Mouse (Mus musculus): Measurements from ENCODE around the gene Selplg.
"Not testable (repeated sequence)": the region's sequence is repeated elsewhere in the genome, so short reads cannot be mapped to it uniquely, and the experiment has no call there.

Selplg gene

DNA sequence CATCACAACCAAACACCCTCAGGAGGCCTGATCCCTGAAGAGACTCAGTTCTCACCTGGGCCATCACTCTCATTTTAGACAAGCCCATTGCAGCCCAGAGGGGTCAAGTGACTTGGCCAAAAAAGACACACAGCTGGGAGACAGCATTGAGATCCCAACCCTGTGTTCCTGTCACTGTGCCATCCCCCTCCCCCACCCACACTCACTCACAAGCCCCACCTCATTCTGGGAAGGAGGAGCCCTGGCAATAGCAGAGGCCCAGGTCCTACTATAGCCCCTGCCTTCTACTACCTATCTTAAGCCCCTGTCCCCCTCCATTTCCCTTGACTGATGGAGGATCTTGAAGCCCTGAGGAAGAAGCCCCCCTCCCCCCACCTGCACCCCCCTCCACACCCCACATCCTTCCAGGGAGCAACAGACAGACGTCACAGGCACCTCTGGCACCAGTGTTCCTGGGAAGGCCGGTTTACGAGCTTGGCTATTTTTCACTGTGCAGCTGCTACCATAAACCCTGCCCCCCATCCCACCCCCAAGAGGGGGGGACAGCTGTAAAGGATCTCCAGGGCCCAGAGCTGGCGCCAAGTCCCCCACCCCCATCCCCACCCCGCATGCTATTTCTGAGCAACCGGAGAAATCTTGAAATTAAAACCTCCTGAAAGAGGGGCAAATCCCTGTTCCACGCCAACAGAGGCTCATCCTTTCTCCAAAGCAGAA is 43.2 kb downstream of the Selplg start:
- DNase-seq = peak; percentile 33

DNA sequence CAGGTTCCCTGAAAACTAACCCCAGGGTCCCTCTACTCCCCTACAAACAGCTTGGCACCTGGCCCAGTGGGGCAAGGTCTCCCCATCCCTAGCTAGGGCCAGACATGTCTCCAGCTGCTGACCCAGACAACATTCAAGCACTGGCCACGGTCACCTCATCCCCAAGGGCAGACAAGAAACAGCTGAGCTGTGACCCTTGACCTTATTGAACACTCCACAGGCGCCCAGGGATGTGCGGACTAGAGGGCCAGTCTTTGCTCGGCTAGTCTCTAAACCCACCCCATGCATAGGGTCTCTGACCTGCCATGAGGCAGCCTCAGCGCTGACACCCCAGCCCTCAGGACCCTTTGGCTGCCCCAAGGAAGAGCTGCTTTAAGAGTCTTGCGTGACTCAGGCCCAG is 43.8 kb downstream of the Selplg start:
- no peak for DNase-seq

DNA sequence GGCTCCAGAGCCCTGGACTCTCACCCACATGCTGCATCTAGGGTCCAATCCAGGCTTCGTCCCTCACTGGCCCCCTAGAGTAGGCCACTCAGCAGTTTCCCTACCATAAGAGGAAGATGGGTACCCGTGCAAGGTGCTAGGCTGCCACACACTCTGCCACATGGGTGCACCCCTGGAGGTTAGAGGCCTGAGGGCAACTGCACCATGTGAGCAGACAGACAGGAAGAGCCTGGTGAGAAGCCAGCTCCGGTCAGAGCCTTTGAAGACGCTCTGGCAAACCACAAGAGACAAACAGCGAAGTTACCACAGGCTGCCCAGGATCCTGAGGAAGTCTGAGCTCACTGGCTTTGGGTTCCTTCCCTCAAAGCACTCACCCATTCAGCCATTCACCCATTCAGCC is 45.5 kb downstream of the Selplg start:
- no peak for DNase-seq

DNA sequence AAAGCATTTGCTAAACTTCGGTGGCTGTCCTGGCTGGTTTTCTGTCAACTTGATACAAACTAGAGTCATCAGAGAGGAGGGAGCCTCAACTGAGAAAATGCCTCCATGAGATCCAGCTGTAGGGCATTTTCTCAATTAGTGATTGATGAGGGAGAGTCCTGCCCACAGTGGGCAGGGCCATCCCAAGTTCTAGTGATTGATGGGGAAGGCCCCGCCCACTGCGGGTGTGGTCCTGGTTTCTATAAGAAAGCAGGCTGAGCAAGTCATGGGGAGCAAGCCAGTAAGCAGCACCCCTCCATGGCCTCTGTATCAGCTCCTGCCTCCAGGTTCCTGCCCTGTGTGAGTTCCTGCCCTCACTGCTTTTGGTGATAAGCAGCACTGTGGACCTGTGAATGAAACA is 48.3 kb downstream of the Selplg start:
- not testable (repeated sequence) for DNase-seq

DNA sequence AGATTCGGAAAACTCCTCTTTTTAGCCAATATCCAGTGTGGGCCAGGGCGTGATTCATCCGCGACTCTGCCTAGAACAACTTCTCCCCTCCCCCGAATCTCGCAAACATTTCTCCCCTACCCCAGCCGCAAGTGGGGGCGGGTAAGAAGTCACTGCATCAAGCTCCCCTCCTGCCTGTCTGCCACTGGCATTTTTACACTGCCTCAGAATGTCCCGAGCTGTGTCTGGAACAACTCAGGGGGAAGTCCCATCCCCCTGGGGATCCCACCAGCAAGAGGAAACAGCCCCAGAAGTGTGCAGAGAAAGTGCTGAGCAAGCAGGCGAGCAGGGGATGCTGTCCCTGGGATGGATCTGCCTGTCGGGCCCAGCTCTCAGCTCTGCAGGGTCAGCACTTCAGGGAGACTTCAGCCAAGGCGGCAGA is 48.9 kb downstream of the Selplg start:
- DNase-seq = peak; percentile 32

DNA sequence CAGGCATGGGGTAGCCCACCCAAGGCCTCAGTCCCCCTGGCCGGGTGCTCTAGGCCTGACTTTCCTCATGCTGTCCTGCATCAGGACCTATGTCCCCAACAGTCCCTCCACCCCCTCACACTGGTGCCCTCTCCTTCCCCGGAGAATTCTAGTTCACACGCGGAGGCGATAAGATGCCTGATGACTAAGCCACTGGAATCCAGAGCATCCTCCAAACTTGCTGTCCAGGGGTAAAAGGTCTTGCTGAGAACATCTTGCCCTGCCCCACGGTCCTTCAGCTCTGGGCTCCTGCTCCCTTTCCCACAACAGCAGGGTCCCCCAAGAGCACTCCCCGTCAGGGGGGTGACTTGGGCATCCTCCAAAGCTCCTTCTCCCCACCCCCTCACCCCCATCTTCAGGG is 49.8 kb downstream of the Selplg start:
- no peak for DNase-seq

DNA sequence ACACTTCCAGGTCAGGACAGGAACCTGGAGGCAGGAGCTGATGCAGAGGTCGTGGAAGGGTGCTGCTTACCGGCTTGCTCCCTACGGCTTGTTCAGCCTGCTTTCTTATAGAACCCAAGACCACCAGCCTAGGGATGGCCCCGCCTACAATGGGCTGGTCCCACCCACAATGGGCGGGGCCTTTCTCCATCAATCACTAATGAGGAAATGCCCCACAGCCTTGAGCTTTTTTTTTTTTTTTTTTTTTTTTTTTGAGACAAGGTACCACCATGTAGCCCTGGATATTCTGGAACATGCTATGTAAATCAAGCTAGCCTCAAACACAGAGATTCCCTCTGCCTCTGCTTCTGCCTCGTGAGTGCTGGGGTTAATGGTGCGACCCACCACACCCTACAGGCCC is 50.6 kb downstream of the Selplg start:
- no peak for DNase-seq

DNA sequence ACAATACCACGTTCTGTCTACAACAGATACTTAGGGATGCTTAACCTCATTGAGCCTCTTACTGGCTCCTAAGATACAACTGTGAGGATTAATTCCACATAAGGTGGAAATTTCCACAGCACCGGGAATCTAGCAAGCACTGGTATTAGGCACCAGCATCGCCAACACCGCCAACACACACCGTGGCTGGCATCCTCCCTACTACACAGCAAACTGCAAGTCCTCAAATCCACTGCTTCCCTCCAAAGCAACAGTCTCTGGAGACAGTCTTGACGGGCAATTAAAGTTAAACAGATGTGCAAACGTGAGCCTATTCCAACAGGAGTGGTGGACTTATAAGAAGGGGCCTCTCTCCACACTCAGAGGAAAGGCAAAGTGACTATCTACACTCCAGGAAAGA is 51.2 kb downstream of the Selplg start:
- DNase-seq = no peak

DNA sequence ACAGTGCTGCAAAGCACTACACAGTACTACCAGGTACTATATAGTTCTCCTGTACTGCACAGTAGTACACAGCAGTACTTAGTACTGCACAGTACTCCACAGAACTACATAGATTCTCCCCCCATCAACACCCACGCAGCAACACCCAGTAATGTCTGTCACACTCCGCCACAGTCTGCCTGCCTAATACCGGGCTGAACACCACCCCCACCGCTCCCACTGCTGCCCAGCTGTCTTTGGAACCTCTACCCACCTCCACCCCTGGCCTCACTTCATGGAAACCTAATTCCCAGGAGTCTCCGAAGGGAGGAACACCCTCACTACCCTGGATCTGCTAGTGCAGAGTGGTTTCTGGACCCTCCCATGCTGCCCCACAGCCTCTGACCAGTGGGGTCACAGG is 51.7 kb downstream of the Selplg start:
- DNase-seq = no peak

DNA sequence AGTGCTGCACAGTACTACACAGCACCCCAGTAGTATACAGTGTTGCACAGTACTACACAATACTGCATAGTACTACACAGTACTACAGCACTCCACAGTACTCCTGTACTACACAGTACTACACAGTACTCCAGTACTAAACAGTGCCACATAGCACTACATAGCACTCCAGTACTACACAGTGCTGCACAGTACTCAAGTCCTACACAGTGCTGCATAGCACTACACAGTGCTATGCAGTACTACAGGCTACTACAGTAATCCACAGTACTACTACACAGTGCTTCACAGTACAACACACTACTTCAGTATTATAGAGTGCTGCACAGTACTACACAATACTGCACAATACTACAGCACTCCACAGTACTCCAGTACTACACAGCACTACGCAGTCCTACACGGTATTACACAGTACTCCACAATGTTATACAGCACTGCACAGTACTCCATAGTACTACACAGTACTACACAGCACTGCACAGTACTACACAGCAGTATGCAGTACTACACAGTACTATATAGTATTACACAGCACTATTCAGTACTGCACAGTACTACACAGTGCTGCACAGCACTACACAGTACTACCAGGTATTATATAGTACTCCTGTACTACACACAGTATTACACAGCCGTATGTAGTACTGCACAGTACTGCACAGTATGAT is 52.2 kb downstream of the Selplg start:
- no peak for DNase-seq

DNA sequence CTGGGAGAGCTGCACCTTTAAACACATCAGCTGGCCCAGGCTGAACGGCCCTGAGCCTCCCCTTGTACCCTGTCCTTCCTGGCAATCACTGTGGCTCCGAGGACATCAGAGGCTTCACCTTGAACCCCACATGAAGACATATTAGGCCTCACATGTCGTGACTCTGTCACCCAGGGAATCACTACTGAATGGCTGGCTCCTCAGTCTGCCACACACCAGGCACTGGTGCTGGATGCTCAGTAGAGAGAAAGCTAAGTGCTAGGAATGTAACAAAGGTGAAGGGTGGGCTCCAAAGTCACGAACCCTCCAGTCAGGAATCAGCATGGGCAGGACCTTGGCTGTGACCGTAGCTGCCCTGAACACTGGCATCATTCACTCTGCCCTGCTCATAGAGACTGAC is 52.9 kb downstream of the Selplg start:
- no peak for DNase-seq

DNA sequence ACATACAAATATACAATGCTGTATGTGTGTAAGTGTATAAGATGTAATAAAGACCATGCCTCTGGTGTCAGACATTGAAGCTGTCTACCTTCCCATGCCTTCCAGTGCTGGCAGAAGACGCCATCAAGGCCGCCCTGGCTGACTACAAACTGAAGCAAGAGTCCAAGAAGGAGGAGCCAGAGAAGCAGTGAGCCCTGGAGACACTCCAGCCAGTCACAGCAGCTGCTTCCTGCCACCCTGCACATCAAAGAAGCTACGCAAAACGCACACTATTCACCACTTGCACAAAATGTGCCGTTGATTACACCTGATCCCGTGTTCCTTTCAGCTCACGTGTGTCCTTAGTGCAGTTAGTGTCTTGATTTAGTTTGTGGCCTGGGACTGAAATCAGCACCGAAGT is 54.7 kb downstream of the Selplg start:
- DNase-seq = peak; percentile 41

DNA sequence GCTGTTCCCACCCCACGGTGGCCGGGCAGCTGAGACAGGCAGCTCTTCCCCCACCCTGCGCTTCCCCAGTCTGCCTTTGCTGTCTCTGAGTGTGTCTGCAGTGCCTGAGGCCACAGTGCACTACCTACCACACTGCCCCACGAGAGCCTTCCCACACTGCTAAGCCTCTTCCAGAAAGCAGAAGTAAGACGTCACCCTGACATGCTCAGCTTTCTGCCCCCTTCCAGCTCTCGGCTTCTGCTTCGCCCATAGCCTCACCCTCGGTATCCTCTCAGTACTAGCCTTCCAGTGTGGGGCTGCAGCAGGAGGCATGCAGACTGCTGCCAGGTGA is 55.6 kb downstream of the Selplg start:
- DNase-seq = no peak

DNA sequence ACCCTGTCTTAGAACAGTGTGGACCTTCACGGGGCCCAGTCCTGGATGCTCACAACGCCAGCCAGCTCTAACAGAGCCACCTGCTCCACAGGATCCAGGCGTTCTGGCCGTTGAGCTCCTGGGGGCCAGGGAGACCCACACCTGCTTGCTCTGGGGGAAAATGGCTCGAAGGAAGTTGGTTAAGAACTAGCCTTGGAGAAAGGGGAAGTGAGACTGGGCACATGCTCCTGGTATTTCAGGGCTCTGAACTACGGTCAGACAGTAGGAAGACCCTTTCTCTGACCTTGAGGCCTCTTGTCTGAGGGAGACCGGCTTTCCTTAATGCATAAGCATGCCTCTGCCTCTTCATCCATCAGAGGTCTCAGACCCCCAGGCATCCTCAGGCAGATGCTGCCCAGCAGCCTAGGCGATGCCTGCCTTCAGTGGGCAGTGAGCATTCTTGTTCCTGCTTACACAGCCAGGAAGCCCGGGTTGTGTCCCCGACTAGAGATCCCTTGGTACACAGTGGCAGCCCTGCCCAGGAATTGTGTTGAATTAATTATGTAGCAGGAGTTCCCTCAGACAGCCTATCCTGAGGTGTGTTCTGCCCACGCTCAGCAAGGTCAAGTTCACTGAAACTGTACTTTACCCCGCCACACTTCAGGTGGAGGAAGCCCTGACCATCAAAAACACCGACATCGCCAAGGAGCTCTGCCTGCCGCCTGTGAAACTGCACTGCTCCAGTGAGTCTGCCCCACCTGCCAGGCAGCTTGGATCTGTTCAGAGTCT is 56.1 kb downstream of the Selplg start:
- DNase-seq = peak; percentile 43

DNA sequence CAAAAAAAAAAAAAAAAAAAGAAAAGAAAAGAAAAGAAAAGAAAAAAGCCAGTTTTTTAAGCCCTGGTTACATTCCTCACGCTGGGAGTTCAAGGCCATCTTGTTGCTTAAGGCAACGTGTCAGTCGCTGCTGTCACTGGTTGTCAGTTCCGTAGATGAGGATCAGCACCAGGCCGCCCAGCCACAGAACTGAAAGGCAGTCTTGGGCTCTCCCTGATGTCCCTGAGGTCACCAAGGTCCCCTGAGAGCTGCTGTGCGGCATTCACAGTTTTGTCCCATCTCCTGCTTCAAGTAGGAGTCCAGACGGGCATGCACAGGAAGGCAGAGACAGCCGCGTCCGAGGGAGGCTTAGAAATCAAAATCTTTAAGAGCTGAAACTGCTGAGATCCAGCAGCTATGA is 56.9 kb downstream of the Selplg start:
- DNase-seq = no peak

DNA sequence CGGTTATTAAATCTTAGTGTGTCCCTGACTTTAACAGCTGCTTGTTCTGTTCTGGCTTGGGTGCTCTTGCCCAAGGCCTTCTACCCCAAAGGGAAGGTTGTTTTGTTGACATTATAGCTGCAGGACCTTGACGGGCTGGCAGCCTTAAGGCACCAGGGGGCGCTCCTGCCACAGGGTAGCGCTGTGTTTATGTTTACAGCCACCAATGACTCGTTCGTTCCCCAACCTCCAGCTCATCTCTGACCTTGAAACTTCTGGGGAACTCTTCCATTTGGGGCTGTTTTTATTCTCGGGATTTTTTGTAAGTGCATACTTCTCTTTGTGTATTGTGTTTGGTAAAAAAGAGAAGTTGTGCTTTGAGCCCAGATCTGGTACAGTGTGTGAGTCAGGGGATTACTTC is 58.8 kb downstream of the Selplg start:
- peak; percentile 92 for DNase-seq

DNA sequence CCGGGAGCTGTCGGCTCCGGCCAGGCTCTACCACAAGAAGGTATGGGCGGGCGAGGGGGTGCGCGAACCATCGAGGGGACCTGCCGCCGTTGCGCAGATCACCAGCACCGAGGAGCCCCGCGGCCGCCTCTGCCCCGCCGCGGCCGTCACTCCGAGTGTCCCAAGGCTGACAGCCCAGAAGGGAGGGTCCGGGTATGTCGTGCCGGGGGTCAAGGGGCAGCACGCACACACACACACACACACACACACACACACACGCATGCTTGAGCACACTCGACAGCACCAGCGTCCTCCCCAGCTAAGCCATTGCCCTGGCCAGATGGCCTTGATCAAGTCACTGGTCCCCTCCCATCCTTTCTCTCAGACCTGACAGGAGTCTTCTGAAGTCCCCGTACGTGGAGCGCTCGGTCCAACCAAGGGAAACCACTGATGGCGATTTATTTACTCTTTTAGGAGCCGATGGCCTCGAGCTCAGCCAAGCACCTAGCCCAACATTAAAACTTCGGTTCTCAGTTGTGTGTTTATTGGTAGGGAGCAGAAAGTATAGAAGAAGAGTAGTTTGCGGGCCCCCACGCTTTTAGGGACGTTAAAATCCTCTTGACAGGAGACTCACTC is 59.4 kb downstream of the Selplg start:
- DNase-seq = no peak

DNA sequence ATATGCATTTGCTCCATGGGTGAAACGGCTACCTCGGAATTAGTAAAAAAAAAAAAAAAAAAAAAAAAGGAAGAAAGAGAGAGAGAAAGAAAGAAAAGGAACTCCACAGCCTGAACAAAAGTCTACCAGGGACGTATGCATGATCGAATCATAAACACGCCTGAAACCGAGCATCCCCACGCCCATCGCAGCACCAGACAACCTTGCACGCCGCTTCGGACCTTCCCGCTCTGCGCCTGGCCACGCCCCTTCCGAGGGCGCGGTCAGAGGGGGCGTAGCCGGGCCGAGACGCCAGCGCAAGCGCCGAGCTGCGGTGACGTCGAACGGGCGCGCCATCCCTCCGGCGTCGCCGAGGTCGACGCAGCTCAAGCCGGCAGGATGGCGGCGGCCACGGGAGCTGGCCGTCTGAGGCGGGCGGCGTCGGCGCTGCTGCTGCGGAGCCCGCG is 60.0 kb downstream of the Selplg start, which contains the start of the genes Sart3 and Iscu:
Gene Sart3 (minus strand): TSS at position 61 of the 446 bp plus-strand sequence.
Gene Iscu (plus strand): TSS at position 299 of the 446 bp plus-strand sequence.
- DNase-seq = peak; percentile 95

DNA sequence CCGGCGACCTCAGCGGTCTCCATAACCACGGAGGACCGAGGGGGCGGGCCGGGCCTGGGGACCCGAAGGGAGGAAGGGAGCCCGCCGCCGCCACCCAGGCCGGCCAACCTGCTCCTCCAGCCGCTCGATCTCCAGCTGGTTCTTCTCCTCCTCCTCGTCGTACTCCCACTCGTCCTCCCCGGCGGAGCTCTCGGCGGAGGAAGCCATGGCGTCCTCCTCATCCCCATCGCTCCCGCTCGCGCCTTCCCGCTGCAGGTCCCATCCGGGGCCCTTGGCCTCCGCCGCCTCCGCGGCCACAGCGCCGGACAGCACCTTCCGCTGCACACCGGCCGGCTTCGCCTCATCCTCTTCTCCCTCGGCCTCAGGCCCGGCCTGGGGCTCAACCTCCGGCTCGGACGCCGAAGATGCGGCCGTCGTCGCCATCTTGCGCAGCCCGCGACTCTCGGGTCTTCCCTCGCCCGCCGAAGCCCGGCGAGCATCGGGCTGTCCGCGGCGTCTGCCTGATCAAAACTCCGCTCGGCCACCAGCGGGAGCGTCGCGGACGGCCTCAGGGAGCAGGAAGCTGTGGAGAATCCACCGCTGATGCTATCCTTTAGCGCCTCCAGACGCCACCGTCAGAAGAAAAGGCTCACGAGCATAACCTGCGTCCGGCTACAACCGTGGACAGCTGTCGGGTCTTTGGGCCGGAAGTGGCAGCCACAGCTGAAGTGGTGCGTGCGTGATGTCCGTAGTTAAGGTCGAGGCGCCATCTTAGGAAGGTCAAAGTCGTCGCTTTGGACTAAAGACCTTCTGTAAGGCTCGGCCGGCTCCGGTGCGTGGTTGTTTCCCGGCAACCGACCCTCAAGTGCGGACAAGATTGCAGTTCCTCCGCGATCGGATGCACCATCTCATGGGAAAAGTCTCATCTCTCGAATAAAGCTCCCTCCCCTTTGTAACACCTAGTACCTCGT is 61.0 kb downstream of the Selplg start:
- DNase-seq = peak; percentile 92

DNA sequence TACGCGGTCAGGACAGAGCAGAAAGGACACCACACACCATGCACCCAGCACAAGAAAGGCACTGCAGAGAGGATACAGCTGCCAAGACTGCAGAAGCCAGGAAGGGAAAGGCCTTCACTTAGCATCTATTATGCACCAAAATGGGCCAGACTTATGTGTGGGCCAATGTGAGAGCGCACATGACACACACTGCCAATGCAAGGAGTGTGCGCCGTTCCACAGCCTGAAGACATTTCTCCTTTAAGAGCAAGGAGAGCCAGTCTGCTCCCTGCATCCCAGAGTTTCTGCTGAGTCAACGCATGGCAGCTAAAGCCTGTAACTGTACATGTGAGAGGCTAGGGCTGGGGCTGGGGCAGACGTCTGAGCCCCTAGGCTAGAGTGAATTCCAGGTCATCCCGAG is 63.6 kb downstream of the Selplg start:
- no peak for DNase-seq
